ENCODE assay signal across 12 mouse cellular contexts in genomic region chr5:23225621-23226020, GRCm38 (mm10).
DNase-seq lines count a peak whose midpoint lies in the region; ATAC-seq and TF ChIP-seq lines count a peak whose summit lies in the region.
"Had no signal": no experiment of that assay in that cellular context is flagged by ENCODE, and none has a peak within 500 bp of the region (broad histone marks: within the 10 kb centered on the region; RNA-seq: fewer than 3 reads in every experiment).

No protein-coding gene starts in this region.

- no peaks in the 10 kb centered on the region for H3K79me2 ChIP-seq in myocyte (ENCODE audit: control insufficient read depth, insufficient read depth)

- no peak for ATAC-seq in heart, embryonic 11.5 days (replicated peaks; ENCODE audit: insufficient number of reproducible peaks, low FRiP score, low TSS enrichment)
- ATAC-seq in limb, embryonic 11.5 days (ENCODE audit: insufficient number of reproducible peaks, low FRiP score, low TSS enrichment, low read depth): no peak
- ATAC-seq in embryonic facial prominence, embryonic 15.5 days (ENCODE audit: insufficient number of reproducible peaks, low FRiP score, low TSS enrichment, low read depth): no peak

- no peak overlapping the region for H3K4me3 ChIP-seq in heart, embryonic 11.5 days (ENCODE audit: low read depth, low read length)
- H3K4me3 ChIP-seq in limb, embryonic 11.5 days (ENCODE audit: low read depth, low read length): no peak overlapping the region
- no peak overlapping the region for H3K4me3 ChIP-seq in limb, embryonic 10.5 days
- no peak overlapping the region for H3K4me3 ChIP-seq in embryonic facial prominence, embryonic 15.5 days (replicated peaks)
- no peak overlapping the region for H3K4me3 ChIP-seq in myocyte
- H3K4me3 ChIP-seq: liver, embryonic 13.5 days had no signal

- no peak overlapping the region for H3K9ac ChIP-seq in heart, embryonic 11.5 days (ENCODE audit: low read depth, low read length)
- H3K9ac ChIP-seq in limb, embryonic 11.5 days (ENCODE audit: low read length): no peak overlapping the region
- H3K9ac ChIP-seq in embryonic facial prominence, embryonic 15.5 days: no peak overlapping the region
- H3K9ac ChIP-seq: liver, embryonic 13.5 days had no signal

- no peaks in the 10 kb centered on the region for H3K27me3 ChIP-seq in heart, embryonic 11.5 days (ENCODE audit: control insufficient read depth, insufficient read depth, low read length)
- no peaks in the 10 kb centered on the region for H3K27me3 ChIP-seq in limb, embryonic 11.5 days (ENCODE audit: control insufficient read depth, insufficient read depth, low read length)
- no peaks in the 10 kb centered on the region for H3K27me3 ChIP-seq in limb, embryonic 10.5 days (ENCODE audit: low read depth, poor library complexity, severe bottlenecking)
- no peaks in the 10 kb centered on the region for H3K27me3 ChIP-seq in embryonic facial prominence, embryonic 15.5 days
- no peaks in the 10 kb centered on the region for H3K27me3 ChIP-seq in myocyte (ENCODE audit: control insufficient read depth, insufficient read depth, insufficient read length)
- H3K27me3 ChIP-seq: liver, embryonic 13.5 days; neural tube, embryonic 12.5 days had no signal

- no peak for DNase-seq in heart, adult 9 months (ENCODE audit: low spot score in 2 of 2)
- no peak for DNase-seq in limb, embryonic 11.5 days (ENCODE audit: low spot score)
- no peak for DNase-seq in limb, embryonic 10.5 days (ENCODE audit: low spot score)
- no peak for DNase-seq in cerebellum, adult 18-20 months
- no peak for DNase-seq in adrenal gland, adult 2 months
- DNase-seq: adrenal gland, adult 8-10 months; liver, embryonic 13.5 days had no signal

- no peak overlapping the region for H3ac ChIP-seq in myocyte (ENCODE audit: control insufficient read depth, insufficient read length)

- TF ChIP-seq POLR2A in myocyte (IDR thresholded peaks at IDR 0.05; ENCODE audit: insufficient read length, low read depth): no peak

- no peak overlapping the region for H3K27ac ChIP-seq in heart, embryonic 11.5 days (ENCODE audit: low read depth, low read length)
- H3K27ac ChIP-seq in limb, embryonic 11.5 days (replicated peaks; ENCODE audit: low read depth, low read length): no peak overlapping the region
- H3K27ac ChIP-seq in limb, embryonic 10.5 days: no peak overlapping the region
- peak overlapping the region; percentile 55; the same call in 1 of the 2 replicates for H3K27ac ChIP-seq in embryonic facial prominence, embryonic 15.5 days (replicated peaks)
- H3K27ac ChIP-seq: liver, embryonic 13.5 days; macrophage; neural tube, embryonic 12.5 days had no signal

- peak overlapping the region; percentile 52 for H3K4me2 ChIP-seq in heart, embryonic 11.5 days
- peak overlapping the region; percentile 36; the same call in 1 of the 2 replicates for H3K4me2 ChIP-seq in limb, embryonic 11.5 days (ENCODE audit: low read depth, severe bottlenecking)
- peak overlapping the region; percentile 51; the same call in 1 of the 2 replicates for H3K4me2 ChIP-seq in embryonic facial prominence, embryonic 15.5 days (replicated peaks)
- peak overlapping the region; percentile 56 for H3K4me2 ChIP-seq in myocyte (ENCODE audit: low read depth)
- H3K4me2 ChIP-seq: liver, embryonic 13.5 days had no signal

- no peaks in the 10 kb centered on the region for H3K36me3 ChIP-seq in heart, embryonic 11.5 days (ENCODE audit: control insufficient read depth, insufficient read depth, low read length)
- H3K36me3 ChIP-seq in limb, embryonic 11.5 days (ENCODE audit: control insufficient read depth, insufficient read depth, low read length): no peaks in the 10 kb centered on the region
- no peaks in the 10 kb centered on the region for H3K36me3 ChIP-seq in limb, embryonic 10.5 days
- H3K36me3 ChIP-seq in embryonic facial prominence, embryonic 15.5 days: no peaks in the 10 kb centered on the region
- no peaks in the 10 kb centered on the region for H3K36me3 ChIP-seq in myocyte (ENCODE audit: control insufficient read depth, insufficient read depth)
- H3K36me3 ChIP-seq: liver, embryonic 13.5 days; neural tube, embryonic 12.5 days had no signal

- H3K9me3 ChIP-seq in heart, embryonic 11.5 days (replicated peaks; ENCODE audit: control insufficient read depth, low read length): no peaks in the 10 kb centered on the region
- H3K9me3 ChIP-seq in limb, embryonic 11.5 days (ENCODE audit: control insufficient read depth, low read length): no peaks in the 10 kb centered on the region
- no peaks in the 10 kb centered on the region for H3K9me3 ChIP-seq in limb, embryonic 10.5 days (replicated peaks)
- H3K9me3 ChIP-seq in embryonic facial prominence, embryonic 15.5 days (replicated peaks): no peaks in the 10 kb centered on the region
- H3K9me3 ChIP-seq: liver, embryonic 13.5 days; neural tube, embryonic 12.5 days had no signal

- 24% methylated on average over 8 of the region's 8 CpGs for WGBS in heart, embryonic 11.5 days (ENCODE audit: insufficient replicate concordance)
- 31% methylated on average over 8 of the region's 8 CpGs for WGBS in limb, embryonic 11.5 days
- WGBS in limb, embryonic 10.5 days: 30% methylated on average over 8 of the region's 8 CpGs
- 26% methylated on average over 8 of the region's 8 CpGs for WGBS in embryonic facial prominence, embryonic 15.5 days

- no peaks in the 10 kb centered on the region for H3K4me1 ChIP-seq in heart, embryonic 11.5 days (ENCODE audit: control insufficient read depth, insufficient read depth, low read length)
- no peaks in the 10 kb centered on the region; the same call in 1 of the 2 replicates for H3K4me1 ChIP-seq in limb, embryonic 11.5 days (ENCODE audit: control insufficient read depth, insufficient read depth, low read length)
- peaks cover 18% of the 10 kb centered on the region for H3K4me1 ChIP-seq in limb, embryonic 10.5 days
- peaks cover 16% of the 10 kb centered on the region for H3K4me1 ChIP-seq in embryonic facial prominence, embryonic 15.5 days
- H3K4me1 ChIP-seq: liver, embryonic 13.5 days; neural tube, embryonic 12.5 days had no signal

TF ChIP-seq in myocyte, 11 proteins besides CTCF, POLR2A, EP300 and RAD21:
- TF ChIP-seq CEBPB (IDR thresholded peaks at IDR 0.05; ENCODE audit: insufficient read depth, poor library complexity, severe bottlenecking) (no peak), MYOG (IDR thresholded peaks at IDR 0.05; ENCODE audit: control insufficient read depth in 1 of 3, insufficient read depth in 1 of 3, insufficient read length in 2 of 3, low read depth in 2 of 3) (no peak), MAX (IDR thresholded peaks at IDR 0.05; ENCODE audit: low read depth) (no peak), POLR2AphosphoS2 (IDR thresholded peaks at IDR 0.05; ENCODE audit: insufficient read length, low read depth) (no peak), REST (IDR thresholded peaks at IDR 0.05; ENCODE audit: insufficient read depth, insufficient read length) (no peak), TCF3 (IDR thresholded peaks at IDR 0.05; ENCODE audit: insufficient read length, low read depth) (no peak), MYOD1 (IDR thresholded peaks at IDR 0.05; ENCODE audit: control insufficient read depth in 1 of 3, insufficient read length in 2 of 3, low read depth in 2 of 3) (no peak), USF1 (IDR thresholded peaks at IDR 0.05; ENCODE audit: low read depth) (no peak)
TF ChIP-seq in myocyte: peak in this region for 0.
